15 mouse cellular contexts compared by ENCODE assay signal in genomic region chr3:34660542-34661290, GRCm38 (mm10). TPM values are rescaled to one million over a fixed set of nuclear protein-coding genes. Genes with fewer than 3 reads are reported as not detected.
DNase-seq lines count a peak whose midpoint lies in the region; ATAC-seq and TF ChIP-seq lines count a peak whose summit lies in the region.
"Had no signal": no experiment of that assay in that cellular context is flagged by ENCODE, and none has a peak within 500 bp of the region (broad histone marks: within the 10 kb centered on the region; RNA-seq: fewer than 3 reads in every experiment).

No protein-coding gene starts in this region.

- H3K4me1 ChIP-seq in hindbrain, embryonic 12.5 days = peaks cover 61% of the 10 kb centered on the region
- 0 out of 2 replicates have a peak, but pooled peaks cover 3% of the 10 kb centered on the region for H3K4me1 ChIP-seq in midbrain, postnatal 0 days (ENCODE audit: insufficient read depth, low read length)
- no peaks in the 10 kb centered on the region for H3K4me1 ChIP-seq in kidney, adult 2 months (ENCODE audit: control insufficient read depth, insufficient read depth, low read length)

- TF ChIP-seq POLR2A in kidney, adult 2 months (IDR thresholded peaks at IDR 0.05; ENCODE audit: low read depth, low read length) = no peak

- H3K36me3 ChIP-seq in hindbrain, embryonic 12.5 days = no peaks in the 10 kb centered on the region
- no peaks in the 10 kb centered on the region for H3K36me3 ChIP-seq in midbrain, postnatal 0 days (ENCODE audit: insufficient read depth, low read length)
- no peaks in the 10 kb centered on the region for H3K36me3 ChIP-seq in kidney, adult 2 months (ENCODE audit: control insufficient read depth, insufficient read depth, low read length)
- H3K36me3 ChIP-seq: embryonic facial prominence, embryonic 15.5 days; heart, embryonic 15.5 days had no signal

- H3K9me3 ChIP-seq in hindbrain, embryonic 12.5 days (replicated peaks) = no peaks in the 10 kb centered on the region
- H3K9me3 ChIP-seq in midbrain, postnatal 0 days (ENCODE audit: low read length) = no peaks in the 10 kb centered on the region
- H3K9me3 ChIP-seq: embryonic facial prominence, embryonic 15.5 days; heart, embryonic 15.5 days had no signal

- peaks cover 43% of the 10 kb centered on the region for H3K27me3 ChIP-seq in hindbrain, embryonic 12.5 days
- H3K27me3 ChIP-seq in midbrain, postnatal 0 days (ENCODE audit: insufficient read depth, low read length) = peaks cover 38% of the 10 kb centered on the region
- peaks cover 17% of the 10 kb centered on the region for H3K27me3 ChIP-seq in kidney, adult 2 months (replicated peaks; ENCODE audit: control insufficient read depth, insufficient read depth, low read length)

- no peak for DNase-seq in left cerebral cortex, adult 2 months (ENCODE audit: extremely low spot score in 1 of 2, low spot score in 2 of 2)
- DNase-seq in left cerebral cortex, adult 18-20 months (ENCODE audit: low spot score in 2 of 2) = no peak
- DNase-seq in midbrain, postnatal 0 days (ENCODE audit: low spot score) = no peak
- DNase-seq in kidney, adult 2 months = no peak
- no peak for DNase-seq in kidney, postnatal 25 days
- DNase-seq in cerebellum, postnatal 4 days (ENCODE audit: low spot score in 2 of 2) = no peak
- no peak for DNase-seq in adrenal gland, adult 2 months
- DNase-seq: layer of hippocampus, postnatal 36 days; liver; right cerebral cortex, postnatal 4 days had no signal

- no peak overlapping the region for H3K4me3 ChIP-seq in left cerebral cortex, adult 2 months
- H3K4me3 ChIP-seq in hindbrain, embryonic 12.5 days = peak overlapping the region; percentile 18
- no peak overlapping the region for H3K4me3 ChIP-seq in midbrain, postnatal 0 days (ENCODE audit: low read depth, low read length)
- no peak overlapping the region for H3K4me3 ChIP-seq in kidney, adult 2 months (ENCODE audit: insufficient read depth, low read depth, low read length)
- H3K4me3 ChIP-seq: embryonic facial prominence, embryonic 15.5 days; heart, embryonic 15.5 days had no signal

- intact Hi-C loops in left cerebral cortex, adult 2 months (cut with DNase I) = loop anchor here (5.0 kb wide), 2 partner anchors 218 to 427 kb away; no protein-coding TSS in a partner anchor

- H3K4me2 ChIP-seq in hindbrain, embryonic 12.5 days (replicated peaks) = peak overlapping the region; percentile 74
- peak overlapping the region; percentile 52; the same call in 1 of the 2 replicates for H3K4me2 ChIP-seq in midbrain, postnatal 0 days (ENCODE audit: low read depth, low read length, poor library complexity, severe bottlenecking)
- H3K4me2 ChIP-seq: embryonic facial prominence, embryonic 15.5 days; heart, embryonic 15.5 days had no signal

- 10% methylated on average over 14 of the region's 14 CpGs for WGBS in hindbrain, embryonic 12.5 days
- WGBS in midbrain, postnatal 0 days = 25% methylated on average over 14 of the region's 14 CpGs
- 5% methylated on average over 14 of the region's 14 CpGs for WGBS in kidney, adult 2 months

- H3K27ac ChIP-seq in left cerebral cortex, adult 2 months = peak overlapping the region; percentile 47
- H3K27ac ChIP-seq in hindbrain, embryonic 12.5 days = peak overlapping the region; percentile 95
- H3K27ac ChIP-seq in midbrain, postnatal 0 days (ENCODE audit: low read depth, low read length) = peak overlapping the region; percentile 73
- H3K27ac ChIP-seq in kidney, adult 2 months (ENCODE audit: insufficient read depth, low read depth, low read length) = no peak overlapping the region
- H3K27ac ChIP-seq: embryonic facial prominence, embryonic 15.5 days; heart, embryonic 15.5 days had no signal

- ATAC-seq in hindbrain, embryonic 12.5 days (ENCODE audit: low FRiP score) = no peak
- ATAC-seq in midbrain, postnatal 0 days (ENCODE audit: low FRiP score) = no peak
- ATAC-seq: lung, postnatal 0 days had no signal

- H3K9ac ChIP-seq in hindbrain, embryonic 12.5 days = peak overlapping the region; percentile 64
- no peak overlapping the region for H3K9ac ChIP-seq in midbrain, postnatal 0 days (replicated peaks; ENCODE audit: low read length, poor library complexity, severe bottlenecking)
- H3K9ac ChIP-seq: embryonic facial prominence, embryonic 15.5 days; heart, embryonic 15.5 days had no signal

- TF ChIP-seq CTCF in left cerebral cortex, adult 2 months (IDR thresholded peaks at IDR 0.05) = no peak
- no peak for TF ChIP-seq CTCF in midbrain, postnatal 0 days (IDR thresholded peaks at IDR 0.05)
- no peak for TF ChIP-seq CTCF in kidney, adult 2 months (conservative IDR thresholded peaks at IDR 0.05; ENCODE audit: insufficient read depth, insufficient read length, low read depth, low read length)

RNA-seq across cellular contexts. Expression of gene Sox2, which starts 10.5 kb away (rescaled TPM):
- total RNA-seq in left cerebral cortex, adult 2 months (2021) = 10 to 100 TPM; 37.8 to 38.2 TPM
- total RNA-seq in left cerebral cortex, adult 18-20 months (2021) = 10 to 100 TPM; 43.8 to 46.5 TPM
- polyA plus RNA-seq in hindbrain, embryonic 12.5 days (2016; fragmentation: Nextera tagmentation; extraction: Ambion mirVana) = 37.3 and 39.5 TPM in 2 replicates
- 77.8 and 79.1 TPM in 2 replicates for total RNA-seq in midbrain, postnatal 0 days (2014; rRNA removed)
- polyA plus RNA-seq in midbrain, postnatal 0 days (2015; fragmentation: Nextera tagmentation; extraction: Ambion mirVana) = 21.6 and 29.7 TPM in 2 replicates
- 0.03 TPM in 1 of 2 replicates, not detected in the other for polyA plus RNA-seq in kidney, adult 2 months (2012; rRNA removed)
- total RNA-seq in adrenal gland, adult 2 months (2021) = under 1 TPM; 0.14 to 0.28 TPM
- 0.42 and 0.44 TPM in 2 replicates for polyA plus RNA-seq in adrenal gland, adult 2 months (2012; rRNA removed)
- polyA plus RNA-seq: kidney, embryonic 14.5 days had no signal

Comparison
In these comparisons a context has a peak if more than half of its experiments do, and no peak if none do; other contexts are left out.
1. RNA of gene Sox2, which starts 10.5 kb away (total RNA-seq): 77.8 to 79.1 TPM in midbrain, postnatal 0 days, 43.8 to 46.5 TPM in left cerebral cortex, adult 18-20 months and 37.8 to 38.2 TPM in left cerebral cortex, adult 2 months; 0.14 to 0.28 TPM in adrenal gland, adult 2 months; every median in the first group is over 10 times any median in the second.